Mouse (Mus musculus) stomach, embryonic 14.5 days (tissue): ENCODE data around the gene Atp5mpl. TPM values are rescaled to one million over a fixed set of nuclear protein-coding genes. Genes with fewer than 3 reads are reported as not detected.
A peak's percentile ranks its signal among the peaks of the same experiment; 100 is the strongest.

Experiments used
- ATAC-seq: fragments of 200-750 bp; cut with Nextera tagmentation; 2 replicates; pipeline ENCODE4 v1.8.0; 2017; ENCODE audit warnings: low read depth, moderate TSS enrichment; ENCODE audit not compliant: insufficient number of reproducible peaks, insufficient read depth, low FRiP score
- H3K27ac ChIP-seq: fragments of 300-500 bp; sonication (generic); 2 replicates; pipeline ENCODE4 v1.5.1; 2014; ENCODE audit warnings: mild to moderate bottlenecking, low read length, moderate library complexity, mixed read lengths
- H3K27me3 ChIP-seq: fragments of 300-500 bp; sonication (generic); 2 replicates; pipeline ENCODE4 v1.6.1; 2014; ENCODE audit warnings: low read length, control low read depth, mixed read lengths; ENCODE audit not compliant: control insufficient read depth, insufficient read depth
- H3K36me3 ChIP-seq: fragments of 300-500 bp; sonication (generic); 2 replicates; pipeline ENCODE4 v1.6.1; 2014; ENCODE audit warnings: mild to moderate bottlenecking, control low read depth, low read length, moderate library complexity, mixed read lengths; ENCODE audit not compliant: control insufficient read depth, insufficient read depth
- H3K4me1 ChIP-seq: fragments of 300-500 bp; sonication (generic); 2 replicates; pipeline ENCODE4 v1.6.1; 2014; ENCODE audit warnings: low read length, control low read depth, mixed read lengths; ENCODE audit not compliant: control insufficient read depth, insufficient read depth
- H3K4me2 ChIP-seq: fragments of 300-500 bp; sonication (generic); replicated peaks from 2 replicates; pipeline ENCODE4 v1.6.1; 2014; ENCODE audit warnings: low read depth, low read length, control low read depth
- H3K4me3 ChIP-seq: fragments of 300-500 bp; sonication (generic); 2 replicates; pipeline ENCODE4 v1.5.1; 2014; ENCODE audit warnings: low read depth, low read length, control low read depth
- H3K9ac ChIP-seq: fragments of 300-500 bp; sonication (generic); replicated peaks from 2 replicates; pipeline ENCODE4 v1.6.1; 2014; ENCODE audit warnings: low read depth, mild to moderate bottlenecking, control low read depth, low read length, moderate library complexity, mixed read lengths
- H3K9me3 ChIP-seq: fragments of 300-500 bp; sonication (generic); 2 replicates; pipeline ENCODE4 v1.6.1; 2016; ENCODE audit warnings: low read depth, low read length, control low read depth; ENCODE audit not compliant: control insufficient read depth
- WGBS: fragments of 180-500 bp; shearing (Covaris S2); extraction: QIAGEN DNeasy Blood & Tissue Kit; methylation state at CpG from one replicate; pipeline ENCODE4 v1.1.7; 2014; 5-methylcytosine and 5-hydroxymethylcytosine counted together
- polyA plus RNA-seq: library from polyadenylated mRNA; unstranded; fragments of >200 nt; fragmentation: Nextera tagmentation; extraction: Ambion mirVana; gene quantifications from 2 replicates; pipeline ENCODE4 v1.2.1, GENCODE M21; 2014

Gene Atp5mpl
- 681 and 750 TPM in 2 replicates for polyA plus RNA-seq

GRCm38 (mm10) chr12:111966683-111967173 is at the start of gene Atp5mpl:
Gene Atp5mpl, minus strand, starts transcription at chr12:111966977.
- peak within 1 kb of the TSS; percentile 93 for H3K9ac ChIP-seq
- 0% methylated on average over 37 of the region's 37 CpGs for whole genome bisulfite sequencing
- H3K27ac ChIP-seq: no peak within 1 kb of the TSS
- no peaks in the 10 kb centered on the region for H3K27me3 ChIP-seq
- H3K4me2 ChIP-seq: peak within 1 kb of the TSS; percentile 95
- H3K4me3 ChIP-seq: peak within 1 kb of the TSS; percentile 91
- peak; percentile 91 for ATAC-seq
- H3K4me1 ChIP-seq: peaks cover 7% of the 10 kb centered on the region; the same call in 1 of the 2 replicates
- peaks cover 3% of the 10 kb centered on the region for H3K36me3 ChIP-seq
- no peaks in the 10 kb centered on the region for H3K9me3 ChIP-seq

GRCm38 (mm10) chr12:112016346-112016745 is 49.6 kb upstream of the Atp5mpl start:
- Histone ChIP-seq H3K36me3 (no peaks in the 10 kb centered on the region), H3K4me1 (0 out of 2 replicates have a peak, but pooled peaks cover 2% of the 10 kb centered on the region), H3K9me3 (no peaks in the 10 kb centered on the region), H3K9ac (no peak overlapping the region), H3K4me2 (no peak overlapping the region), H3K4me3 (no peak overlapping the region), H3K27me3 (no peaks in the 10 kb centered on the region), H3K27ac (no peak overlapping the region)
- no peak for ATAC-seq
- WGBS: 68% methylated on average over 4 of the region's 4 CpGs

- H3K27ac ChIP-seq: no peak overlapping the region
- no peaks in the 10 kb centered on the region for H3K9me3 ChIP-seq
- no peak overlapping the region for H3K9ac ChIP-seq
- H3K36me3 ChIP-seq: no peaks in the 10 kb centered on the region
- 0 out of 2 replicates have a peak, but pooled peaks cover 2% of the 10 kb centered on the region for H3K4me1 ChIP-seq
- 39% methylated on average over 14 of the region's 14 CpGs for WGBS
- ATAC-seq: 0 out of 2 replicates have a peak, but pooled peaks have one; percentile 14
- H3K27me3 ChIP-seq: no peaks in the 10 kb centered on the region
- H3K4me3 ChIP-seq: no peak overlapping the region
- peak overlapping the region; percentile 15; the same call in 1 of the 2 replicates for H3K4me2 ChIP-seq
Measured at GRCm38 (mm10) chr12:112013271-112013801, 46.6 kb upstream of the Atp5mpl start.

- H3K4me2 ChIP-seq: peak overlapping the region; percentile 15; the same call in 1 of the 2 replicates
- no peaks in the 10 kb centered on the region for H3K27me3 ChIP-seq
- H3K4me3 ChIP-seq: no peak overlapping the region
- ATAC-seq: peak; percentile 75; the same call in 1 of the 2 replicates
- H3K9ac ChIP-seq: no peak overlapping the region
- no peaks in the 10 kb centered on the region for H3K9me3 ChIP-seq
- no peaks in the 10 kb centered on the region for H3K36me3 ChIP-seq
- 0 out of 2 replicates have a peak, but pooled peaks cover 2% of the 10 kb centered on the region for H3K4me1 ChIP-seq
- no peak overlapping the region for H3K27ac ChIP-seq
- WGBS: 37% methylated on average over 12 of the region's 12 CpGs
Measured at GRCm38 (mm10) chr12:112012511-112013270, 45.9 kb upstream of the Atp5mpl start.

GRCm38 (mm10) chr12:112001223-112001622 is 34.4 kb upstream of the Atp5mpl start:
- ATAC-seq: no peak
- Histone ChIP-seq H3K4me1 (no peaks in the 10 kb centered on the region), H3K4me2 (no peak overlapping the region), H3K9ac (no peak overlapping the region), H3K9me3 (no peaks in the 10 kb centered on the region), H3K36me3 (no peaks in the 10 kb centered on the region), H3K27me3 (no peaks in the 10 kb centered on the region), H3K27ac (no peak overlapping the region), H3K4me3 (no peak overlapping the region)
- WGBS: 21% methylated on average over 8 of the region's 8 CpGs

- H3K27me3 ChIP-seq: no peaks in the 10 kb centered on the region
- no peak overlapping the region for H3K27ac ChIP-seq
- H3K4me1 ChIP-seq: no peaks in the 10 kb centered on the region
- no peak overlapping the region for H3K4me2 ChIP-seq
- no peaks in the 10 kb centered on the region for H3K36me3 ChIP-seq
- no peak for ATAC-seq
- no peaks in the 10 kb centered on the region for H3K9me3 ChIP-seq
- no peak overlapping the region for H3K4me3 ChIP-seq
- H3K9ac ChIP-seq: no peak overlapping the region
- 93% methylated on average over 7 of the region's 7 CpGs for WGBS
Measured at GRCm38 (mm10) chr12:111999735-112000134, 33.0 kb upstream of the Atp5mpl start.

GRCm38 (mm10) chr12:111995161-111995560 is 28.4 kb upstream of the Atp5mpl start:
- no peaks in the 10 kb centered on the region for H3K9me3 ChIP-seq
- no peaks in the 10 kb centered on the region for H3K4me1 ChIP-seq
- H3K4me2 ChIP-seq: no peak overlapping the region
- no peak overlapping the region for H3K9ac ChIP-seq
- H3K36me3 ChIP-seq: no peaks in the 10 kb centered on the region
- H3K27ac ChIP-seq: no peak overlapping the region
- H3K27me3 ChIP-seq: no peaks in the 10 kb centered on the region
- no peak overlapping the region for H3K4me3 ChIP-seq
- ATAC-seq: no peak
- WGBS: 94% methylated on average over 2 of the region's 2 CpGs

GRCm38 (mm10) chr12:111992626-111993025 is 25.8 kb upstream of the Atp5mpl start:
- no peak overlapping the region for H3K27ac ChIP-seq
- no peak overlapping the region for H3K4me3 ChIP-seq
- 81% methylated on average over 5 of the region's 5 CpGs for WGBS
- no peaks in the 10 kb centered on the region for H3K4me1 ChIP-seq
- no peaks in the 10 kb centered on the region for H3K27me3 ChIP-seq
- ATAC-seq: no peak
- no peak overlapping the region for H3K4me2 ChIP-seq
- no peak overlapping the region for H3K9ac ChIP-seq
- H3K9me3 ChIP-seq: no peaks in the 10 kb centered on the region
- no peaks in the 10 kb centered on the region for H3K36me3 ChIP-seq
